Mouse (Mus musculus) neural tube, embryonic 14.5 days (tissue): Measurements from ENCODE around the gene Rpsa. TPM values are rescaled to one million over a fixed set of nuclear protein-coding genes. Genes with fewer than 3 reads are reported as not detected.

Experiments used
- ATAC-seq: fragments of 200-750 bp; cut with Nextera tagmentation; 2 replicates; pipeline ENCODE4 v1.8.0; 2017; ENCODE audit warnings: low read depth, mild to moderate bottlenecking, moderate TSS enrichment, moderate library complexity
- H3K27ac ChIP-seq: fragments of 300-500 bp; sonication (generic); 2 replicates; pipeline ENCODE4 v1.5.1; 2014; ENCODE audit warnings: low read depth, mild to moderate bottlenecking, control low read depth, low read length, moderate library complexity, mixed read lengths
- H3K27me3 ChIP-seq: fragments of 300-500 bp; sonication (generic); 2 replicates; pipeline ENCODE4 v1.6.1; 2014; ENCODE audit warnings: low read length; ENCODE audit not compliant: control insufficient read depth, insufficient read depth
- H3K36me3 ChIP-seq: fragments of 300-500 bp; sonication (generic); 2 replicates; pipeline ENCODE4 v1.6.1; 2014; ENCODE audit warnings: low read length, mixed read lengths; ENCODE audit not compliant: control insufficient read depth, insufficient read depth
- H3K4me1 ChIP-seq: fragments of 300-500 bp; sonication (generic); 2 replicates; pipeline ENCODE4 v1.6.1; 2014; ENCODE audit warnings: low read length; ENCODE audit not compliant: control insufficient read depth, insufficient read depth
- H3K4me2 ChIP-seq: fragments of 300-500 bp; sonication (generic); 2 replicates; pipeline ENCODE4 v1.6.1; 2014; ENCODE audit warnings: mild to moderate bottlenecking, low read depth, low read length, control low read depth
- H3K4me3 ChIP-seq: fragments of 300-500 bp; sonication (generic); 2 replicates; pipeline ENCODE4 v1.5.1; 2014; ENCODE audit warnings: low read depth, low read length, control low read depth, mixed read lengths
- H3K9ac ChIP-seq: fragments of 300-500 bp; sonication (generic); replicated peaks from 2 replicates; pipeline ENCODE4 v1.6.1; 2014; ENCODE audit warnings: low read depth, mild to moderate bottlenecking, control low read depth, low read length, mixed read lengths
- H3K9me3 ChIP-seq: fragments of 300-500 bp; sonication (generic); 2 replicates; pipeline ENCODE4 v1.6.1; 2016; ENCODE audit warnings: low read length; ENCODE audit not compliant: control insufficient read depth
- WGBS: fragments of 180-500 bp; shearing (Covaris S2); extraction: QIAGEN DNeasy Blood & Tissue Kit; methylation state at CpG from one replicate; pipeline ENCODE4 v1.1.7; 2014; 5-methylcytosine and 5-hydroxymethylcytosine counted together
- polyA plus RNA-seq: library from polyadenylated mRNA; unstranded; fragments of >200 nt; fragmentation: Nextera tagmentation; extraction: Ambion mirVana; gene quantifications from 2 replicates; pipeline ENCODE4 v1.2.1, GENCODE M21; 2014

The Rpsa gene
- polyA plus RNA-seq = 1,052 and 1,113 TPM in 2 replicates

DNA sequence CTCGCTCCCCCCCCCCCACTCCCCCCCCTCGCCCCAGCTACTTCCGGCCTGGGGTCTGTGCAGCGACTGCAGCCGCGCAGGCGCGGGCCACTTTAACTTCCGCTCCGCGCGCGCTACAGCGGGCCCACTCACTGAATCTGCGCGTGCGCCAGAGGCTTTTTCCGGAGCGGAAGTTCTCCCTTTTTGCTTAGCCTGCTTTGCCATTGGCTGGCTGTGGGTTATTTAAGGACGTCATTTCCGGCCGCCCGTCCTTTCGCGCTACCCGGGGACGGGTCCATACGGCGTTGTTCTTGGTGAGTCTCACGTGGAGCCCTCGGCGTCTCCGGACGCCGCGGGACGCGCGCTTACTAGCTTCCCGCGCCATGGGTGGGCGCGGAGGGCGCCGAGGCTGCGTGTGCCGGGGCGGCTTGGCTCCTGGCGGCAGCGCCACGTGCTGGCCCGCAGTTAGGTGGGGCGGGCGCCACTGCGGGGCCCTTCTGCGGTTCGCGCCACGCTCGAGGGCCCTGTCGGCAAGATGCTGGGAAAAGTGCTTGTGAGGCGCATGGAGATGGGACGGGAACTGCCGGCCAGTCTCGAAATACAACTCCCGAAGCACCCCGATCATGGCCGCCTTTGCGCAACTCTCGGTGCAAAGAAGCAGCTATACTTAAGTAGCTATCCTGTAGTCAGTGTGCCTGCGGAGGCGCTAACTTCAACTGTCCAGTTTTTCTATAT lies at the start of gene Rpsa:
Gene Rpsa (plus strand): TSS at position 152 of the 714 bp plus-strand sequence.
- ATAC-seq = peak; percentile 97
- H3K9me3 ChIP-seq = no peaks in the 10 kb centered on the region
- H3K4me3 ChIP-seq = peak within 1 kb of the TSS; percentile 78
- no peaks in the 10 kb centered on the region for H3K27me3 ChIP-seq
- peaks cover 42% of the 10 kb centered on the region for H3K36me3 ChIP-seq
- peaks cover 10% of the 10 kb centered on the region for H3K4me1 ChIP-seq
- H3K27ac ChIP-seq = peak within 1 kb of the TSS; percentile 78
- peak within 1 kb of the TSS; percentile 80 for H3K9ac ChIP-seq
- under 1% methylated on average over 62 of the region's 72 CpGs for WGBS
- H3K4me2 ChIP-seq = peak within 1 kb of the TSS; percentile 81

DNA sequence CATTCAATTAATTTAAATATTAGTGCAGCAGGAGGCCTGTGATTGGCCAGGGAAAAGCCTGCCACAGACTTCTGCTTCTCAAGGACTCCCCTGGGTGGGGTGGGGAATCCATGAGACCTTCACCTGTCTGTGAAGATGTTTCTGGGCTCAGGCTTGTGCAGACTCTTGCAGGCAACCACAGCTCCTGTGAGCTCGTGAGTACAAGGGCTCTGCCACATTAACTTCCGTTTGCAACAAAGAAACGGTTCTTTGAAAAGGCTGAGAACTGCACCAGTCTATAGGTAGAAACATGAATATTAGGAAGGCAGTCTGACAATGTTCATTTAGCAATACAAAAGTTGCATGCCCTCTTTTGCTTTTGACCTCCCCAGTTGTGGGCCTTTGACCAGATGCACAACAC lies 49.2 kb upstream of the Rpsa start:
- Histone ChIP-seq H3K27ac (no peak overlapping the region), H3K9me3 (no peaks in the 10 kb centered on the region), H3K27me3 (no peaks in the 10 kb centered on the region), H3K4me1 (no peaks in the 10 kb centered on the region), H3K4me3 (no peak overlapping the region), H3K4me2 (no peak overlapping the region), H3K36me3 (no peaks in the 10 kb centered on the region), H3K9ac (no peak overlapping the region)
- ATAC-seq = no peak
- WGBS = 82% methylated on average over 3 of the region's 3 CpGs

DNA sequence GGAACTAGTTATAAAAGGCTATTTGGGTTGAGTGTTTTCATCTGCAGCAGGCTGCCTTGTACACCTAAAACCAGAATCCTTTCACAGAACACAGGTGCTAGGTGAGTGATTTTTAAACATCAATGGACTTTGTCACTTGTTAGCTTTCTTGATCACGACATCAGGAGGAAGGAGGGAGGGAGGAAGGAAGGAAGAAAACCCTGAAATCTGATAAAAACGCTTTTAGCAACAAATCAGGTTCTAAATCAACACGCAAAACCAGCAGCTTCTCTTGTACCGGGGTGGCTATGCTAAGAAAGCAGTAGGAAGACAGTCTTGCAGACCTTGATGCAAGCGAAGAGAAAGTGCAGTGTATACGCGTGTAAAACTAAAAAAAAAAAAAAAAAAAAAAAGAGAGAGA lies 47.6 kb upstream of the Rpsa start:
- H3K4me1 ChIP-seq = no peaks in the 10 kb centered on the region
- H3K27me3 ChIP-seq = no peaks in the 10 kb centered on the region
- 80% methylated on average over 7 of the region's 7 CpGs for WGBS
- H3K9ac ChIP-seq = no peak overlapping the region
- no peaks in the 10 kb centered on the region for H3K36me3 ChIP-seq
- no peak overlapping the region for H3K4me3 ChIP-seq
- no peaks in the 10 kb centered on the region for H3K9me3 ChIP-seq
- ATAC-seq = no peak
- no peak overlapping the region for H3K27ac ChIP-seq
- no peak overlapping the region for H3K4me2 ChIP-seq

DNA sequence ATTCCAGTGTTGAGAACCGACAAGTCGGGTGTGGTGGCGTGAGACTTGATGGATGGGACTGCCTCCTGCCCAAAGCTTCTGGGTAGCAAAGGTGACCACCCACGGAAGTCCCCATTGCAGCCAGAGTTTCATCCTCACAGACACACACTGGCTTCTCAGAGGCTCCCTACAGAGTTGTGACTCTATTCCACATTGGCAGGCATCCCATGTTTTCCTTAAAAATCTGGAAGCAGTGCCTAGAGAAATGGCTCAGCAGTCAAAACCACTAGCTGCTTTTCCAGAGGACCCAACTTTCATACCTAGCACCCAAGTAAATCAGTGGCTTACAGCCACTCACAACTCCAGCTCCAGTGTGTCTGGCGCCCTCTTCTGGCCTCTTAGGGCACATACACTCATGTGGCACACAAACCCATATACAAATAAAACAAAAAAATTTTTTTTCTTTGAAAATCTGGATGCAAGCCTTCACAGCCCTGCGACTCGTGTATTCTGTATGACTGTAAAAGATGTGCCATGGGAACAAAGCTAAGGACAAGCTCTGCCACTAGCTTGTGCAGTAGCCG lies 46.9 kb upstream of the Rpsa start:
- H3K36me3 ChIP-seq = no peaks in the 10 kb centered on the region
- ATAC-seq = no peak
- 80% methylated on average over 8 of the region's 8 CpGs for WGBS

DNA sequence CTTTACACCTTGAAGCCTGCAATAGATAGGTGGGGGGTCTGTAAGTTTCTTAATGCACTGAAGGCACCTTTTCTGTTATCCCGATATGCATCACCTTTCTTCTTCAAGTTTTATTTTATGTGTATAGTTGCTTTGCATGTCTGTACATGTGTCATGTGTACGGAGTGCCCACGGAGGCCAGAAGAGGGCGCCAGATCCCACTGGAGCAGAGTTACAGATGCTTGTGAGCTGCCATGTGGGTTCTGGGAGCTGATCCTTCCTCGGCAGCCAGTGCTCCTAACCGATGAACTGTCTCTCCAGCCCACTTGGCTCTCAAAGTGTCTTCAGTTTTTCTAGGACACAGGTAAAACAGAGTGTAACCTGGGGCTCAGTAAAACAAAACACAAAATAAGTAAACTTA lies 46.2 kb upstream of the Rpsa start:
- Histone ChIP-seq H3K4me1 (no peaks in the 10 kb centered on the region), H3K9ac (no peak overlapping the region), H3K27ac (no peak overlapping the region), H3K27me3 (no peaks in the 10 kb centered on the region), H3K36me3 (no peaks in the 10 kb centered on the region), H3K9me3 (no peaks in the 10 kb centered on the region), H3K4me3 (no peak overlapping the region), H3K4me2 (no peak overlapping the region)
- no peak for ATAC-seq
- 80% methylated on average over 6 of the region's 6 CpGs for WGBS

More for the DNA sequence above, 46.9 kb upstream of the Rpsa start:
- no peak overlapping the region for H3K27ac ChIP-seq
- H3K4me1 ChIP-seq = no peaks in the 10 kb centered on the region
- no peak overlapping the region for H3K9ac ChIP-seq
- no peaks in the 10 kb centered on the region for H3K9me3 ChIP-seq
- no peak overlapping the region for H3K4me2 ChIP-seq
- no peaks in the 10 kb centered on the region for H3K27me3 ChIP-seq
- H3K4me3 ChIP-seq = no peak overlapping the region

DNA sequence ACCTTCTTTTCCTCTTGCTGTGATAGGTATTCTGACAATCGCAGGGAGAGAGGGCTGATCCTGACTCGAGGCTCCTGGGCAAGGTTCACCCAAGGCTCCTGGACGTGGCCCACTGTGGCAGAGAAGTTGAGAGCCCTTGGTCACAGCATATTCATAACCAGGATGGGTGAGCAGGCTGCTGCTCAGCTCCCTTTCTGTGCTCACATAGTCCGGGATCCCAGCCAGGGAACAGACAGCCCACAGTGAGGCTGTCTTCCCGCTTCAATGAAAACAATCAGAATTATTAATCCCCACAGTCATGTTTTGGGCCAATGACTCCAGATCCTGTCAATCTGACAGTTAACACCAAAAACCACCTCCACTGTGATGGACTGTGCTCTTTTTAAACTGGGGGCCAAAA lies 45.5 kb upstream of the Rpsa start:
- no peak for ATAC-seq
- H3K36me3 ChIP-seq = no peaks in the 10 kb centered on the region
- no peak overlapping the region for H3K27ac ChIP-seq
- no peak overlapping the region for H3K4me2 ChIP-seq
- H3K4me3 ChIP-seq = no peak overlapping the region
- H3K9ac ChIP-seq = no peak overlapping the region
- H3K4me1 ChIP-seq = no peaks in the 10 kb centered on the region
- WGBS = 83% methylated on average over 5 of the region's 5 CpGs
- no peaks in the 10 kb centered on the region for H3K27me3 ChIP-seq
- no peaks in the 10 kb centered on the region for H3K9me3 ChIP-seq

DNA sequence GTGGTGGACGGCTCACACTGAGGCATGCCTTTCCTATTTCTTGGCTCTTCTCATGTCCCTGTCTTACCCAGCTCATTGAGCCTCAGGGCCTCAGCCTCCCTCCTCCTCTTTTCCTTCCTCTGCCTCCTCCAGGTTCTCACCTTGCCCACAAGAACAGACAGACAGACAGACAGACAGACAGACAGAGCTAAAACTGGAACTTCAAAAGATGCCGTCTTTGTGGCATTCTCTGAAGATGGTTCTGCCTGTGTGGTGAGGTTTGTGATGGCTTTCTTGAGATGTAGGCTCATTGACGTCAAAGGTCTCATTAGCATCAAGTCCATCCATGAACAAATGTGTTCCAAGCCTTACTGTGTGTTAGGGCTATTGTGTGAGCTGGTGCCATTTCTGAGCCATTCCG lies 44.8 kb upstream of the Rpsa start:
- Histone ChIP-seq H3K36me3 (no peaks in the 10 kb centered on the region), H3K9me3 (no peaks in the 10 kb centered on the region), H3K4me1 (no peaks in the 10 kb centered on the region), H3K9ac (no peak overlapping the region), H3K27ac (no peak overlapping the region), H3K4me3 (no peak overlapping the region), H3K4me2 (no peak overlapping the region), H3K27me3 (no peaks in the 10 kb centered on the region)
- WGBS = 69% methylated on average over 4 of the region's 4 CpGs
- ATAC-seq = no peak

DNA sequence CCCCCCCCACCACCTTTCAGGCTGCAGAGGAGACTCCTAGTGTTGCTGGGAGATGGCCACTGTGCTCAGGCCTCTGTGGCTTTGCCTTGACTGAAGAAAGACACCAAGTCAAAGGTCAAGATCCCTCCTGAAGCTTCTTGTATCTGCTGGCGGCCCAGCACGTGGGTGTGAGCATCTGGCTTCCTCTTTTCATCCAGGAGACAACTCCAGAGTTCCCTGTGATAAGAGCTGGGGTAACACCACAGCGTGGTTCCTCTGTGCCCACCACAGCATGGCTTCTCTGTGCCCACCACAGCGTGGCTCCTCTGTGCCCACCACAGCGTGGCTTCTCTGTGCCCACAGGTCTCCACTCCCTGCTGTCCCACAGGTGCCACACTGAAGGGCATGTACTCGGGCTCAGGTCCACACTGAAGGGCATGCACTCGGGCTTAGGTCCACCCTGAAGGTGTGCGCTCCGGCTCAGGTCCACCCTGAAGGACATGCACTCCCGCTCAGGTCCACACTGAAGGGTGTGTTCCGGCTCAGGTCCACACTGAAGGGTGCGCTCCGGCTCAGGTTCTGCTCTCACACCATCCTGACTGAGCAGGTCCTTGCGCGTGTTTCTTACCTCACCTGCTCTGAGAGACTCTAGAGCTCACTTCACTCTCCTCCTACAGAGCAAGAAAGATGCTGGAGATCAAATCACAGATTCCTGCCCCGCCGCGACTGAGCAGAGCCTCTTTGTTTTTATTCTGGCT lies 44.2 kb upstream of the Rpsa start:
- ATAC-seq = no peak
- Histone ChIP-seq H3K27ac (no peak overlapping the region), H3K36me3 (no peaks in the 10 kb centered on the region), H3K27me3 (no peaks in the 10 kb centered on the region), H3K4me2 (no peak overlapping the region), H3K4me1 (no peaks in the 10 kb centered on the region), H3K9ac (no peak overlapping the region), H3K9me3 (no peaks in the 10 kb centered on the region), H3K4me3 (no peak overlapping the region)
- 87% methylated on average over 18 of the region's 18 CpGs for WGBS

DNA sequence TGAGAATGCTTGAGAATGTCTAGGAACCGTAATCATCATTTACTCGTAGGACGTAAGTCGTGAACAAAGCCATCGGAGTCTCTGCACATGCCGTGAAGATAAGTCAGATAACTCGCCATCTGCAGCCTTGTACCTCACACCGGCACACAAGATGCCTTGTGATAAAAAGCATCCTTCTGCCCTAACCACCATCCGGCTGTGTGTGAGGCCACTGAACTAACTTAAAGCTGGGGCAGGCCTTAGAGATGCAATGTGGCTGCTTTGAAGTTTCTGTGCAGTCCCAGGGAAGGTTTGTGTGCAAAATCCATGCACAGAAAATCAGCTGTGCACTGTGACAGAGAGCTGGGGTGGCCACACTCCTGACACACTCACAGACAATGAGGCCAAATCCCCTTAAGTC lies 43.1 kb upstream of the Rpsa start:
- Histone ChIP-seq H3K4me3 (no peak overlapping the region), H3K27me3 (no peaks in the 10 kb centered on the region), H3K9ac (no peak overlapping the region), H3K36me3 (no peaks in the 10 kb centered on the region), H3K4me1 (no peaks in the 10 kb centered on the region), H3K4me2 (no peak overlapping the region), H3K27ac (no peak overlapping the region), H3K9me3 (no peaks in the 10 kb centered on the region)
- WGBS = 89% methylated on average over 9 of the region's 9 CpGs
- ATAC-seq = no peak
